Mouse (Mus musculus) megakaryocyte progenitor cell, adult 5-6 weeks (primary cell): ENCODE data around the gene Hfe. TPM values are rescaled to one million over a fixed set of nuclear protein-coding genes. Genes with fewer than 3 reads are reported as not detected.
"Not testable (repeated sequence)": the region's sequence is repeated elsewhere in the genome, so short reads cannot be mapped to it uniquely, and the experiment has no call there.

ENCODE experiments used
- ATAC-seq: replicated peaks from 2 replicates; pipeline ENCODE4 v1.8.0; 2016; ENCODE audit warnings: mild to moderate bottlenecking, moderate TSS enrichment, inconsistent platforms; ENCODE audit not compliant: poor library complexity
- total RNA-seq, 2 experiments: library from RNA; stranded (forward) in 1 of 2; stranded (reverse) in 1 of 2; fragments of 157-497, 149-512 nt in 1 of 2; fragments of 200-1000 nt in 1 of 2; gene quantifications; 2 replicates each; pipeline versions ENCODE4 v1.2.3 to v1.2.4; 2015 to 2017

Hfe gene
- total RNA-seq, 2 experiments from 2014 or later, result 6.0 to 15.9 TPM

- no peak for ATAC-seq
Observed at GRCm38 (mm10) chr13:23687181-23687580, 23.5 kb downstream of the Hfe start.

- ATAC-seq, result no peak
Observed at GRCm38 (mm10) chr13:23685966-23686365, 24.7 kb downstream of the Hfe start.

GRCm38 (mm10) chr13:23685121-23685861 lies 25.4 kb downstream of the Hfe start:
- peak; percentile 3; the same call in 1 of the 2 replicates for ATAC-seq

GRCm38 (mm10) chr13:23684295-23684945 lies 26.2 kb downstream of the Hfe start:
- peak; percentile 43 for ATAC-seq

- peak; percentile 84 for ATAC-seq
Observed at GRCm38 (mm10) chr13:23683755-23684281, 26.8 kb downstream of the Hfe start, which contains the start of the genes Hist1h2ac and Hist1h2bc. Hist1h2ac (minus strand) TSS chr13:23683948. Hist1h2bc (plus strand) TSS chr13:23684199.

- not testable (repeated sequence) for ATAC-seq
Observed at GRCm38 (mm10) chr13:23682947-23683754, 27.5 kb downstream of the Hfe start.

GRCm38 (mm10) chr13:23682623-23682946 lies 28.1 kb downstream of the Hfe start:
- ATAC-seq, result no peak

- ATAC-seq, result no peak
Observed at GRCm38 (mm10) chr13:23681990-23682582, 28.6 kb downstream of the Hfe start.

GRCm38 (mm10) chr13:23662536-23662935 lies 48.1 kb downstream of the Hfe start:
- no peak for ATAC-seq

- no peak for ATAC-seq
Observed at GRCm38 (mm10) chr13:23659636-23660366, 50.9 kb downstream of the Hfe start.

Other genes with a start within 250 kb of the Hfe start
Only the 30 nearest of the 38 such genes appear.
- 32.4 and 33.2 TPM in 2 replicates for gene Hist1h2bh, start 167.5 kb downstream of the Hfe start, total RNA-seq (2015)
- gene Hist1h2bh, start 167.5 kb downstream of the Hfe start, total RNA-seq (2017), result 120 and 144 TPM in 2 replicates
- 40.7 and 44.7 TPM in 2 replicates for gene Hist1h3f, start 166.8 kb downstream of the Hfe start, total RNA-seq (2015)
- 86.8 and 176 TPM in 2 replicates for gene Hist1h3f, start 166.8 kb downstream of the Hfe start, total RNA-seq (2017)
- 61.3 and 71.9 TPM in 2 replicates for gene Hist1h4f, start 159.2 kb downstream of the Hfe start, total RNA-seq (2015)
- gene Hist1h4f, start 159.2 kb downstream of the Hfe start, total RNA-seq (2017), result 1,789 and 2,180 TPM in 2 replicates
- 8.5 and 9.3 TPM in 2 replicates for gene Hist1h1d, start 157.6 kb downstream of the Hfe start, total RNA-seq (2015)
- gene Hist1h1d, start 157.6 kb downstream of the Hfe start, total RNA-seq (2017), result 112 TPM in 2 replicates
- gene Hist1h3e, start 148.5 kb downstream of the Hfe start, total RNA-seq (2015), result 98.5 and 110 TPM in 2 replicates
- 286 and 398 TPM in 2 replicates for gene Hist1h3e, start 148.5 kb downstream of the Hfe start, total RNA-seq (2017)
- gene Hist1h2ae, start 139.6 kb downstream of the Hfe start, total RNA-seq (2015), result 5.3 and 9.4 TPM in 2 replicates
- 249 and 287 TPM in 2 replicates for gene Hist1h2ae, start 139.6 kb downstream of the Hfe start, total RNA-seq (2017)
- 285 and 322 TPM in 2 replicates for gene Hist1h2bg, start 139.5 kb downstream of the Hfe start, total RNA-seq (2015)
- 1,174 and 1,244 TPM in 2 replicates for gene Hist1h2bg, start 139.5 kb downstream of the Hfe start, total RNA-seq (2017)
- gene Hist1h2bf, start 136.7 kb downstream of the Hfe start, total RNA-seq (2015), result 321 and 327 TPM in 2 replicates
- gene Hist1h2bf, start 136.7 kb downstream of the Hfe start, total RNA-seq (2017), result 466 and 575 TPM in 2 replicates
- gene Hist1h2ad, start 136.5 kb downstream of the Hfe start, total RNA-seq (2015), result 1.9 and 3.4 TPM in 2 replicates
- 229 and 1,060 TPM in 2 replicates for gene Hist1h2ad, start 136.5 kb downstream of the Hfe start, total RNA-seq (2017)
- gene Hist1h3d, start 135.1 kb downstream of the Hfe start, total RNA-seq (2015), result 105 and 131 TPM in 2 replicates
- 118 and 137 TPM in 2 replicates for gene Hist1h3d, start 135.1 kb downstream of the Hfe start, total RNA-seq (2017)
- 492 and 526 TPM in 2 replicates for gene Hist1h4d, start 129.3 kb downstream of the Hfe start, total RNA-seq (2015)
- gene Hist1h4d, start 129.3 kb downstream of the Hfe start, total RNA-seq (2017), result 951 and 1,054 TPM in 2 replicates
- 7.7 and 11.7 TPM in 2 replicates for gene Hist1h2be, start 89.7 kb downstream of the Hfe start, total RNA-seq (2015)
- 85.8 and 90.5 TPM in 2 replicates for gene Hist1h2be, start 89.7 kb downstream of the Hfe start, total RNA-seq (2017)
- gene Hist1h1e, start 88.3 kb downstream of the Hfe start, total RNA-seq (2015), result 297 TPM in 2 replicates
- gene Hist1h1e, start 88.3 kb downstream of the Hfe start, total RNA-seq (2017), result 260 and 272 TPM in 2 replicates
- gene Hist1h2ac, start 26.9 kb downstream of the Hfe start, total RNA-seq (2015), result 17.1 and 19.7 TPM in 2 replicates
- gene Hist1h2ac, start 26.9 kb downstream of the Hfe start, total RNA-seq (2017), result 101 and 110 TPM in 2 replicates
- 36.2 and 54.1 TPM in 2 replicates for gene Hist1h2bc, start 26.7 kb downstream of the Hfe start, total RNA-seq (2015)
- 196 and 235 TPM in 2 replicates for gene Hist1h2bc, start 26.7 kb downstream of the Hfe start, total RNA-seq (2017)
- not detected in 2 replicates for gene Hist1h1t, start 15.0 kb downstream of the Hfe start, total RNA-seq (2015)
- gene Hist1h1t, start 15.0 kb downstream of the Hfe start, total RNA-seq (2017), result 0.29 TPM in 1 of 2 replicates, not detected in the other
- 45.1 and 51.9 TPM in 2 replicates for gene Hist1h4c, start 12.4 kb downstream of the Hfe start, total RNA-seq (2015)
- 238 and 311 TPM in 2 replicates for gene Hist1h4c, start 12.4 kb downstream of the Hfe start, total RNA-seq (2017)
- 103 and 110 TPM in 2 replicates for gene Hist1h1c, start 28.0 kb upstream of the Hfe start, total RNA-seq (2015)
- gene Hist1h1c, start 28.0 kb upstream of the Hfe start, total RNA-seq (2017), result 686 and 791 TPM in 2 replicates
- gene Hist1h3c, start 34.7 kb upstream of the Hfe start, total RNA-seq (2015), result 88.8 and 93.1 TPM in 2 replicates
- 555 and 756 TPM in 2 replicates for gene Hist1h3c, start 34.7 kb upstream of the Hfe start, total RNA-seq (2017)
- gene Hist1h2bb, start 35.9 kb upstream of the Hfe start, total RNA-seq (2015), result 232 TPM in 2 replicates
- gene Hist1h2bb, start 35.9 kb upstream of the Hfe start, total RNA-seq (2017), result 3,020 and 3,268 TPM in 2 replicates
- gene Hist1h2ab, start 40.3 kb upstream of the Hfe start, total RNA-seq (2015), result 28.1 and 45.4 TPM in 2 replicates
- 2,397 and 3,405 TPM in 2 replicates for gene Hist1h2ab, start 40.3 kb upstream of the Hfe start, total RNA-seq (2017)
- gene Hist1h3b, start 41.4 kb upstream of the Hfe start, total RNA-seq (2015), result 332 and 371 TPM in 2 replicates
- 579 and 647 TPM in 2 replicates for gene Hist1h3b, start 41.4 kb upstream of the Hfe start, total RNA-seq (2017)
- gene Hist1h4b, start 46.2 kb upstream of the Hfe start, total RNA-seq (2015), result 33.6 and 56.1 TPM in 2 replicates
- gene Hist1h4b, start 46.2 kb upstream of the Hfe start, total RNA-seq (2017), result 548 and 759 TPM in 2 replicates
- gene Hist1h4a, start 50.4 kb upstream of the Hfe start, total RNA-seq (2015), result 39.5 and 40.4 TPM in 2 replicates
- 492 and 698 TPM in 2 replicates for gene Hist1h4a, start 50.4 kb upstream of the Hfe start, total RNA-seq (2017)
- gene Hist1h3a, start 51.5 kb upstream of the Hfe start, total RNA-seq (2015), result 47.7 and 63.0 TPM in 2 replicates
- gene Hist1h3a, start 51.5 kb upstream of the Hfe start, total RNA-seq (2017), result 393 and 612 TPM in 2 replicates
- 151 and 174 TPM in 2 replicates for gene Hist1h1a, start 52.8 kb upstream of the Hfe start, total RNA-seq (2015)
- 2,111 and 2,271 TPM in 2 replicates for gene Hist1h1a, start 52.8 kb upstream of the Hfe start, total RNA-seq (2017)
- gene Trim38, start 59.1 kb upstream of the Hfe start, total RNA-seq (2015), result not detected in 2 replicates
- gene Trim38, start 59.1 kb upstream of the Hfe start, total RNA-seq (2017), result 0.42 TPM in 1 of 2 replicates, not detected in the other
- not detected in 2 replicates for gene Slc17a2, start 96.1 kb upstream of the Hfe start, total RNA-seq (2015)
- not detected in 2 replicates for gene Slc17a2, start 96.1 kb upstream of the Hfe start, total RNA-seq (2017)
- gene Slc17a3, start 128.6 kb upstream of the Hfe start, total RNA-seq (2015), result 0.39 TPM in 1 of 2 replicates, not detected in the other
- gene Slc17a3, start 128.6 kb upstream of the Hfe start, total RNA-seq (2017), result 0.10 TPM in 1 of 2 replicates, not detected in the other
- not detected in 2 replicates for gene Slc17a1, start 156.9 kb upstream of the Hfe start, total RNA-seq (2015)
- gene Slc17a1, start 156.9 kb upstream of the Hfe start, total RNA-seq (2017), result not detected in 2 replicates